Mouse (Mus musculus): Measurements from ENCODE around the gene Rbl2. TPM values are rescaled to one million over a fixed set of nuclear protein-coding genes. Genes with fewer than 3 reads are reported as not detected.

Gene Rbl2
- polyA plus RNA-seq, 1 experiment from 2014 or later: 17.0 TPM

- Histone ChIP-seq H3K9me3 (replicated peaks) (no peaks in the 10 kb centered on the region), H3K27me3 (no peaks in the 10 kb centered on the region), H3K9ac (no peak overlapping the region), H3K4me2 (no peak overlapping the region), H3K4me3 (no peak overlapping the region), H3K4me1 (replicated peaks) (no peaks in the 10 kb centered on the region), H3K36me3 (peaks cover 33% of the 10 kb centered on the region), H3K27ac (no peak overlapping the region)
- ATAC-seq (replicated peaks; ENCODE audit: insufficient number of reproducible peaks, insufficient read depth, low FRiP score, low read depth): no peak
- 83% methylated on average over 12 of the region's 12 CpGs for WGBS
These were observed 36.4 kb downstream of the Rbl2 start for GRCm38 (mm10) chr8:91106271-91106670.

DNA sequence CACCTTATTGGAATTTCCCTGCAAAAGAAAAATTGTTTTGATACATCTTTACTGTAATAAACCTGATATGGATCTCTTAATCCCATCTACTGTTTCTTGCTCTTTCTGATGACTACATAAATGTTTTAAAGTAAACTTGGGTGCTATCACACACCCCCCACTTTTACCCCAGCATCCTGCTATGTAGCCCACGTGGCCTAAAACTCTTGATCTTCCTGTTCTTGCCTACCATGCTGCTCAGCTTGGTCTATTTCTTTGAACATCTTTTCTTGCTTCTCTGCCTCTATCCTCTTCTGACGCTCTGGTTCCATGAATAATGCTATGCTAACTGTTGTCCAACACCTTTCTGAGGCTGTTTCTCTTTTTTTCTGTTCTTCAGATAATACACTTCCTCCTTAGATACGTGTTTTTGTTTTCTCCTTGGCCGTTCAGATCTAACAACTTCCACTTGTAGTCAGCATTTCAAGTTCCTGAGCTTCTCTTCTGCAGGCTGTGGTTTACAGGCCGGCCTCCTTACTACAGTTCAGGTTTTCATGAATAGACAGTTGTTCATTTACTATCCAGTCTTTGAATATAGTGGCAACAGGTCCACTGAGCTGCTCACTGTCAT, 42.1 kb downstream of the Rbl2 start:
- no peak for ATAC-seq (replicated peaks; ENCODE audit: insufficient number of reproducible peaks, insufficient read depth, low FRiP score, low read depth)
- peaks cover 38% of the 10 kb centered on the region for H3K36me3 ChIP-seq
- no peak overlapping the region for H3K4me2 ChIP-seq
- no peak overlapping the region for H3K27ac ChIP-seq
- no peak overlapping the region for H3K9ac ChIP-seq
- WGBS: 82% methylated on average over 5 of the region's 5 CpGs
- no peak overlapping the region for H3K4me3 ChIP-seq
- no peaks in the 10 kb centered on the region for H3K4me1 ChIP-seq (replicated peaks)
- H3K27me3 ChIP-seq: no peaks in the 10 kb centered on the region
- no peaks in the 10 kb centered on the region for H3K9me3 ChIP-seq (replicated peaks)

DNA sequence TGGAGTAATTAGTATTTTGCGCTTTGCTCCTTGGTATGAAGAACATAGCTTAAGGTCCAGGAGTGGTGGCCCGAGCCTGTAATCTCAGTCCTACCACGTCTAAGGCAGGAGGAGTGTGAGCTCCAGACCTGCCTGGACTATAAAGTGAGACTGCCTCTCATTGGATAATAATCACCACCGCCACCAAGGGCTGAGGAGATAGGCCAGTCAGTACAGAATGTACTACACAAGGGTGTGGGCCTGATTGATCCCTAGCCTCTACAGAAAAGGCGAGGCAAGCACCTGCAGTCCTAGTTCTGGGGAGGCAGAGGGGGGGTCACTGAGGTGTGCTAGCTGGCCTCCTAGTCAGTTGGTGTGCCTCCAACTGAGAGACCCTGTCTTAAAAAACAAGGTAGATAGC, 44.6 kb downstream of the Rbl2 start:
- Histone ChIP-seq H3K4me3 (no peak overlapping the region), H3K27ac (no peak overlapping the region), H3K36me3 (peaks cover 52% of the 10 kb centered on the region), H3K4me1 (replicated peaks) (no peaks in the 10 kb centered on the region), H3K9ac (no peak overlapping the region), H3K27me3 (no peaks in the 10 kb centered on the region), H3K9me3 (replicated peaks) (no peaks in the 10 kb centered on the region), H3K4me2 (no peak overlapping the region)
- 90% methylated on average over 5 of the region's 5 CpGs for WGBS
- no peak for ATAC-seq (replicated peaks; ENCODE audit: insufficient number of reproducible peaks, insufficient read depth, low FRiP score, low read depth)

DNA sequence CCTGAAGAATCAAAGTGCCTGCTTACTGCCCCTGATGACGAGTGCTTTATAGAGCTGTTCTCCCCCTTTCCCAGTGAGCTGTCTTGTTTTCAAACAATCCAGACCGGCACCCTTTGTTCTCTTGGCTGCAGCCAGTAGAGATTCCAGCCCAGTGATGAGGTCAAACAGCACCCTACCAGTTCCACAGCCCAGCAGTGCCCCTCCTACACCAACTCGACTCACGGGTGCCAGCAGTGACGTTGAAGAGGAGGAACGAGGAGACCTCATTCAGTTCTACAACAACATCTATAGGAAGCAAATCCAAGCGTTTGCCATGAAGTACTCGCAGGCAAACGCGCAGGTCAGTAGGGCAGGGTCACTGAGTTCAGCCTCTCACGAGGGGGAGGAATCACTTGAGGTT, 45.1 kb downstream of the Rbl2 start:
- no peak overlapping the region for H3K9ac ChIP-seq
- no peak overlapping the region for H3K4me3 ChIP-seq
- H3K36me3 ChIP-seq: peaks cover 54% of the 10 kb centered on the region
- H3K9me3 ChIP-seq (replicated peaks): no peaks in the 10 kb centered on the region
- no peak overlapping the region for H3K4me2 ChIP-seq
- 77% methylated on average over 11 of the region's 11 CpGs for WGBS
- H3K27ac ChIP-seq: no peak overlapping the region
- H3K4me1 ChIP-seq (replicated peaks): no peaks in the 10 kb centered on the region
- no peak for ATAC-seq (replicated peaks; ENCODE audit: insufficient number of reproducible peaks, insufficient read depth, low FRiP score, low read depth)
- no peaks in the 10 kb centered on the region for H3K27me3 ChIP-seq

- H3K36me3 ChIP-seq: peaks cover 73% of the 10 kb centered on the region
- ATAC-seq (replicated peaks; ENCODE audit: insufficient number of reproducible peaks, insufficient read depth, low FRiP score, low read depth): no peak
- 85% methylated on average over 4 of the region's 4 CpGs for WGBS
These were observed 47.7 kb downstream of the Rbl2 start for GRCm38 (mm10) chr8:91117537-91117936.

DNA sequence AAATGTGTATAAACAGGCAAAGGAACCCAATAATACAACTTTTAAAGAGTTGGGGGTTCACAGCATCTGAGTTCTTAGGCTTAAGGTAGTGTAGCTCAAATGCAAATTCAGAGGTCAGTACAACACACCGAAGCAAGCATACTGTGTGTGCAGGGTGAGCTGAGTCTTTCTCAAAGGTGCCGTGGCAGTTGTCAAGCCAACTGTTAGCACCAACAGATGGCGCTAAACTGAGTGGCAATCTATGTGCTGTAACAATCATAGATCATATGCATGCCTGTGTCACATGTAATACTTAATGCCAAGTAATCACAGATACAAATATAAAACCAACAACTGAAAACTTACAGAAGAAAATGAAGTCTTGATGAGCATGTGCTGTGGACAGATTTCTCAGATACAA, 48.3 kb downstream of the Rbl2 start:
- Histone ChIP-seq H3K4me1 (replicated peaks) (no peaks in the 10 kb centered on the region), H3K9me3 (replicated peaks) (no peaks in the 10 kb centered on the region), H3K4me2 (no peak overlapping the region), H3K9ac (no peak overlapping the region), H3K27me3 (no peaks in the 10 kb centered on the region), H3K36me3 (peaks cover 74% of the 10 kb centered on the region), H3K27ac (no peak overlapping the region), H3K4me3 (no peak overlapping the region)
- WGBS: 79% methylated on average over 3 of the region's 3 CpGs
- no peak for ATAC-seq (replicated peaks; ENCODE audit: insufficient number of reproducible peaks, insufficient read depth, low FRiP score, low read depth)

More at GRCm38 (mm10) chr8:91117537-91117936, 47.7 kb downstream of the Rbl2 start:
- Histone ChIP-seq H3K9me3 (replicated peaks) (no peaks in the 10 kb centered on the region), H3K27ac (0 out of 2 replicates have a peak overlapping the region, but pooled peaks have one; percentile 16), H3K27me3 (no peaks in the 10 kb centered on the region), H3K4me2 (no peak overlapping the region), H3K4me1 (replicated peaks) (no peaks in the 10 kb centered on the region), H3K4me3 (no peak overlapping the region), H3K9ac (no peak overlapping the region)

- H3K9ac ChIP-seq: no peak overlapping the region
- no peaks in the 10 kb centered on the region for H3K4me1 ChIP-seq (replicated peaks)
- WGBS: 92% methylated on average over 5 of the region's 5 CpGs
- no peak overlapping the region for H3K4me3 ChIP-seq
- H3K36me3 ChIP-seq: peaks cover 68% of the 10 kb centered on the region
- H3K9me3 ChIP-seq (replicated peaks): no peaks in the 10 kb centered on the region
- no peak overlapping the region for H3K4me2 ChIP-seq
- no peaks in the 10 kb centered on the region for H3K27me3 ChIP-seq
- no peak for ATAC-seq (replicated peaks; ENCODE audit: insufficient number of reproducible peaks, insufficient read depth, low FRiP score, low read depth)
- no peak overlapping the region for H3K27ac ChIP-seq
These were observed 54.5 kb downstream of the Rbl2 start for GRCm38 (mm10) chr8:91124315-91124714.

DNA sequence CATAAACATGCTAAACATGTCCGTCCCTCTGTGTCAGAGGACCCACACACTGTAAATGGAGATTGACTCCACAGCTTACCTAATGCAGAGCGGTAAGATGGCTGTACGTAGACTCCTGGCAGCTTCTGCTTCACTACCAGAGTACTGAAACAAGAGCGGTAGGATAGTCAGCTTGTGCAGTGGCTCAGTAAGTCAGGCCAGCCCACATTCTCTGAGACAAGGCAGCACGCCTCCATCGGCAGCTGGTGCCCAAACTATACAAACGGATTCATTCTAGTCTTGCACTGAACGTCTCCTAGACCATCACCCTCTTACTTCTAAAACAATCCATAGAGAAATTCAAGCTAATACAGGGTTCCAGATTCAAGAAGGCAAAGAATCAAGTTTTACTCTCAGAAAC, 56.9 kb downstream of the Rbl2 start:
- H3K4me1 ChIP-seq (replicated peaks): no peaks in the 10 kb centered on the region
- no peak for ATAC-seq (replicated peaks; ENCODE audit: insufficient number of reproducible peaks, insufficient read depth, low FRiP score, low read depth)
- H3K36me3 ChIP-seq: peaks cover 48% of the 10 kb centered on the region
- no peak overlapping the region for H3K4me2 ChIP-seq
- no peak overlapping the region for H3K9ac ChIP-seq
- H3K27ac ChIP-seq: no peak overlapping the region
- H3K27me3 ChIP-seq: no peaks in the 10 kb centered on the region
- H3K4me3 ChIP-seq: no peak overlapping the region
- 94% methylated on average over 8 of the region's 8 CpGs for WGBS
- H3K9me3 ChIP-seq (replicated peaks): no peaks in the 10 kb centered on the region

DNA sequence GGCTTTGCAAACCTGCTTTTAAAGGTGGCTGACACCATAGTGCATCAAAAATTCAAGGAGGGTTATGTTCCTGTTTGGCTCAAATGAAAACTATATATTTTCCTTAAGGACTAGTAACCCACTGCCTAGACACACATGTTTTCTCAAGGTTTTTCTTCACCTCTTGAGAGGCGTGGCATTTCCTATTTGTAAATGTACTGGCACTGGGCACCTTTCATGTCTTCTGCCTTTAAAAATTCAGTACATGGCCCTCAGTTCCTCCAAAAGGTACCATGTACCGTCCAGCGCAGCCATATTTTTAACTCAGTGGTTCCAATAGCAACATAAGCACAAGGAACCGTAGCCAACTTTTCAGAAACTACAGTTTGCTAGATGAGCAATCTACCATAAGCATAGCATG, 62.9 kb downstream of the Rbl2 start:
- ATAC-seq (replicated peaks; ENCODE audit: insufficient number of reproducible peaks, insufficient read depth, low FRiP score, low read depth): no peak
- WGBS: 76% methylated on average over 4 of the region's 4 CpGs
- H3K36me3 ChIP-seq: peaks cover 4% of the 10 kb centered on the region; the same call in 1 of the 2 replicates
- H3K4me2 ChIP-seq: peak overlapping the region; percentile 93
- H3K4me1 ChIP-seq (replicated peaks): peaks cover 14% of the 10 kb centered on the region
- peak overlapping the region; percentile 85; the same call in 1 of the 2 replicates for H3K9ac ChIP-seq
- no peaks in the 10 kb centered on the region for H3K9me3 ChIP-seq (replicated peaks)
- H3K4me3 ChIP-seq: peak overlapping the region; percentile 93
- no peaks in the 10 kb centered on the region for H3K27me3 ChIP-seq
- no peak overlapping the region for H3K27ac ChIP-seq

GRCm38 (mm10) chr8:91133441-91134069, 63.7 kb downstream of the Rbl2 start:
- Histone ChIP-seq H3K4me3 (peak overlapping the region; percentile 93), H3K4me1 (replicated peaks) (peaks cover 14% of the 10 kb centered on the region), H3K27ac (peak overlapping the region; percentile 52), H3K36me3 (peaks cover 4% of the 10 kb centered on the region; the same call in 1 of the 2 replicates), H3K9ac (peak overlapping the region; percentile 85), H3K27me3 (no peaks in the 10 kb centered on the region), H3K9me3 (replicated peaks) (no peaks in the 10 kb centered on the region), H3K4me2 (peak overlapping the region; percentile 93)
- WGBS: under 1% methylated on average over 54 of the region's 58 CpGs
- ATAC-seq (replicated peaks; ENCODE audit: insufficient number of reproducible peaks, insufficient read depth, low FRiP score, low read depth): peak; percentile 41; the same call in 1 of the 2 replicates

GRCm38 (mm10) chr8:91134070-91134475, 64.2 kb downstream of the Rbl2 start:
- Histone ChIP-seq H3K9me3 (replicated peaks) (no peaks in the 10 kb centered on the region), H3K27ac (peak overlapping the region; percentile 66), H3K4me3 (peak overlapping the region; percentile 93), H3K4me1 (replicated peaks) (peaks cover 14% of the 10 kb centered on the region), H3K27me3 (no peaks in the 10 kb centered on the region), H3K36me3 (peaks cover 3% of the 10 kb centered on the region; the same call in 1 of the 2 replicates), H3K4me2 (peak overlapping the region; percentile 55), H3K9ac (no peak overlapping the region)
- ATAC-seq (replicated peaks; ENCODE audit: insufficient number of reproducible peaks, insufficient read depth, low FRiP score, low read depth): peak; percentile 98
- under 1% methylated on average over 24 of the region's 24 CpGs for whole genome bisulfite sequencing

GRCm38 (mm10) chr8:91134659-91135058, 64.8 kb downstream of the Rbl2 start:
- no peaks in the 10 kb centered on the region for H3K36me3 ChIP-seq
- H3K4me3 ChIP-seq: peak overlapping the region; percentile 93
- H3K9ac ChIP-seq: no peak overlapping the region
- H3K9me3 ChIP-seq (replicated peaks): no peaks in the 10 kb centered on the region
- no peak for ATAC-seq (replicated peaks; ENCODE audit: insufficient number of reproducible peaks, insufficient read depth, low FRiP score, low read depth)
- WGBS: 63% methylated on average over 12 of the region's 12 CpGs
- H3K4me1 ChIP-seq (replicated peaks): peaks cover 14% of the 10 kb centered on the region
- H3K4me2 ChIP-seq: peak overlapping the region; percentile 55
- no peaks in the 10 kb centered on the region for H3K27me3 ChIP-seq
- peak overlapping the region; percentile 66 for H3K27ac ChIP-seq

All from heart, embryonic 15.5 days (tissue).